Mouse (Mus musculus) thymus, postnatal 25 days (tissue): Measurements from ENCODE around the gene Prrt1.
A peak's percentile ranks its signal among the peaks of the same experiment; 100 is the strongest.

Experiments used
- DNase-seq: peaks from one replicate; pipeline ENCODE4 v3.0.0; 2022

Gene Prrt1

GRCm38 (mm10) chr17:34629796-34630603 is 667 bp downstream of the Prrt1 start:
- peak; percentile 83 for DNase-seq

- DNase-seq, result peak; percentile 77
These were observed 1.5 kb downstream of the Prrt1 start for GRCm38 (mm10) chr17:34630761-34631301.

GRCm38 (mm10) chr17:34631647-34632046 is 2.3 kb downstream of the Prrt1 start:
- peak; percentile 38 for DNase-seq

GRCm38 (mm10) chr17:34632261-34632691 is 2.9 kb downstream of the Prrt1 start:
- peak; percentile 89 for DNase-seq

- DNase-seq, result no peak
These were observed 6.3 kb downstream of the Prrt1 start for GRCm38 (mm10) chr17:34635671-34636070.

GRCm38 (mm10) chr17:34637459-34637858 is 8.1 kb downstream of the Prrt1 start:
- DNase-seq, result no peak

- no peak for DNase-seq
These were observed 10.3 kb downstream of the Prrt1 start for GRCm38 (mm10) chr17:34639461-34640255.

- no peak for DNase-seq
These were observed 11.7 kb downstream of the Prrt1 start for GRCm38 (mm10) chr17:34640778-34641601.

GRCm38 (mm10) chr17:34641945-34642344 is 12.6 kb downstream of the Prrt1 start:
- no peak for DNase-seq

- DNase-seq, result no peak
These were observed 14.0 kb downstream of the Prrt1 start for GRCm38 (mm10) chr17:34643379-34643778.

GRCm38 (mm10) chr17:34643944-34644343 is 14.6 kb downstream of the Prrt1 start:
- DNase-seq, result no peak

- DNase-seq, result peak; percentile 97
These were observed 15.3 kb downstream of the Prrt1 start, which contains the start of gene Fkbpl for GRCm38 (mm10) chr17:34644608-34645007. Gene Fkbpl, plus strand, starts transcription at chr17:34644764.

GRCm38 (mm10) chr17:34645256-34645829 is 16.0 kb downstream of the Prrt1 start:
- no peak for DNase-seq

GRCm38 (mm10) chr17:34645831-34646511 is 16.6 kb downstream of the Prrt1 start:
- no peak for DNase-seq

GRCm38 (mm10) chr17:34646906-34647787 is 17.8 kb downstream of the Prrt1 start, which contains the start of gene Atf6b:
Gene Atf6b, plus strand, starts transcription at chr17:34647146.
- peak; percentile 92 for DNase-seq

- DNase-seq, result no peak
These were observed 19.0 kb downstream of the Prrt1 start for GRCm38 (mm10) chr17:34648141-34648890.

- DNase-seq, result no peak
These were observed 20.0 kb downstream of the Prrt1 start for GRCm38 (mm10) chr17:34649106-34649864.

- no peak for DNase-seq
These were observed 21.4 kb downstream of the Prrt1 start for GRCm38 (mm10) chr17:34650781-34651180.
